Mouse (Mus musculus) limb, embryonic 13.5 days (tissue): Measurements from ENCODE around the gene Sox6. TPM values are rescaled to one million over a fixed set of nuclear protein-coding genes. Genes with fewer than 3 reads are reported as not detected.

Source experiments
- ATAC-seq: fragments of 200-750 bp; cut with Nextera tagmentation; 2 replicates; pipeline ENCODE4 v1.8.0; 2017; ENCODE audit warnings: low read depth, moderate number of reproducible peaks, moderate TSS enrichment; ENCODE audit not compliant: low FRiP score
- H3K27ac ChIP-seq: fragments of 300-500 bp; sonication (generic); 2 replicates; pipeline ENCODE4 v1.5.1; 2015; ENCODE audit warnings: inconsistent platforms, mild to moderate bottlenecking, moderate library complexity
- H3K27me3 ChIP-seq: fragments of 300-500 bp; sonication (generic); 2 replicates; pipeline ENCODE4 v1.6.1; 2015; ENCODE audit warnings: mild to moderate bottlenecking, inconsistent platforms
- H3K36me3 ChIP-seq: fragments of 300-500 bp; sonication (generic); 2 replicates; pipeline ENCODE4 v1.6.1; 2015; ENCODE audit warnings: inconsistent platforms, mild to moderate bottlenecking, moderate library complexity
- H3K4me1 ChIP-seq: fragments of 300-500 bp; sonication (generic); 2 replicates; pipeline ENCODE4 v1.6.1; 2015; ENCODE audit warnings: inconsistent platforms
- H3K4me2 ChIP-seq: fragments of 300-500 bp; sonication (generic); replicated peaks from 2 replicates; pipeline ENCODE4 v1.6.1; 2015; ENCODE audit warnings: inconsistent platforms, mild to moderate bottlenecking, moderate library complexity
- H3K4me3 ChIP-seq: fragments of 300-500 bp; sonication (generic); 2 replicates; pipeline ENCODE4 v1.5.1; 2015; ENCODE audit warnings: moderate library complexity, mild to moderate bottlenecking, inconsistent platforms
- H3K9ac ChIP-seq: fragments of 300-500 bp; sonication (generic); 2 replicates; pipeline ENCODE4 v1.6.1; 2015; ENCODE audit warnings: mild to moderate bottlenecking, inconsistent platforms
- H3K9me3 ChIP-seq: fragments of 300-500 bp; sonication (generic); 2 replicates; pipeline ENCODE4 v1.6.1; 2016; ENCODE audit warnings: inconsistent platforms
- WGBS: fragments of 180-500 bp; shearing (Covaris S2); methylation state at CpG from one replicate; pipeline ENCODE4 v1.1.7; 2015; 5-methylcytosine and 5-hydroxymethylcytosine counted together
- polyA plus RNA-seq: library from polyadenylated mRNA; unstranded; fragments of >200 nt; fragmentation: Nextera tagmentation; extraction: Ambion mirVana; gene quantifications from 2 replicates; pipeline ENCODE4 v1.2.1, GENCODE M21; 2015

Sox6 gene
- polyA plus RNA-seq, 1 experiment from 2014 or later, result 105 TPM

GRCm38 (mm10) chr7:115517701-115518100 is 520.9 kb downstream of the Sox6 start:
- Histone ChIP-seq H3K9ac (no peak overlapping the region), H3K36me3 (no peaks in the 10 kb centered on the region), H3K4me3 (no peak overlapping the region), H3K27ac (no peak overlapping the region), H3K27me3 (peaks cover 40% of the 10 kb centered on the region), H3K4me2 (no peak overlapping the region), H3K4me1 (0 out of 2 replicates have a peak, but pooled peaks cover under 1% of the 10 kb centered on the region), H3K9me3 (no peaks in the 10 kb centered on the region)
- 82% methylated on average over 1 of the region's 1 CpGs for WGBS
- no peak for ATAC-seq

- no peak overlapping the region for H3K27ac ChIP-seq
- peaks cover 57% of the 10 kb centered on the region for H3K27me3 ChIP-seq
- no peak overlapping the region for H3K4me3 ChIP-seq
- no peaks in the 10 kb centered on the region for H3K9me3 ChIP-seq
- peaks cover 6% of the 10 kb centered on the region; the same call in 1 of the 2 replicates for H3K36me3 ChIP-seq
- H3K4me2 ChIP-seq, result no peak overlapping the region
- no peak overlapping the region for H3K9ac ChIP-seq
- no peak for ATAC-seq
- 79% methylated on average over 8 of the region's 8 CpGs for WGBS
- peaks cover 16% of the 10 kb centered on the region for H3K4me1 ChIP-seq
Observed at GRCm38 (mm10) chr7:115513681-115514080, 524.9 kb downstream of the Sox6 start.

DNA sequence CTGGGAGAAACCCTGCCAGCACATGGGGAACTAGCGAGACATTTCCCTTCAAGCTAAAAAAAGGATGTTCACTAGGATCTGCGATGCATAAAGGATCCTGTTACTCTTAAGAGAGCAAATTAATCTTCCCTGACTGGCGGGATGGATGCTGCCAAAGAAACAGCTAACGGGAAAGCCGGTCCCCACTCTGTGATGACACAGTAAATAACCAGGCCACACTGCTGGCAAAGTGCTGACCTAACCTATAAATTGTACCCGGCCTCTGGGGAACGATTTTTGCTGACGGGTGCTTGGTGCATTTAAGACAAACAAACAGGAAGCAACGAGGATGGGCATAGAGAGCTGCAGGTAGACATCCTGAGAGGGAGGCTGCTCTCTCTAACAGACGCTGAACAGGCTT is 526.8 kb downstream of the Sox6 start:
- Histone ChIP-seq H3K36me3 (peaks cover 6% of the 10 kb centered on the region; the same call in 1 of the 2 replicates), H3K27ac (no peak overlapping the region), H3K4me1 (peaks cover 16% of the 10 kb centered on the region), H3K4me2 (no peak overlapping the region), H3K9ac (no peak overlapping the region), H3K4me3 (no peak overlapping the region), H3K9me3 (no peaks in the 10 kb centered on the region), H3K27me3 (peaks cover 61% of the 10 kb centered on the region)
- 24% methylated on average over 10 of the region's 10 CpGs for WGBS
- no peak for ATAC-seq

DNA sequence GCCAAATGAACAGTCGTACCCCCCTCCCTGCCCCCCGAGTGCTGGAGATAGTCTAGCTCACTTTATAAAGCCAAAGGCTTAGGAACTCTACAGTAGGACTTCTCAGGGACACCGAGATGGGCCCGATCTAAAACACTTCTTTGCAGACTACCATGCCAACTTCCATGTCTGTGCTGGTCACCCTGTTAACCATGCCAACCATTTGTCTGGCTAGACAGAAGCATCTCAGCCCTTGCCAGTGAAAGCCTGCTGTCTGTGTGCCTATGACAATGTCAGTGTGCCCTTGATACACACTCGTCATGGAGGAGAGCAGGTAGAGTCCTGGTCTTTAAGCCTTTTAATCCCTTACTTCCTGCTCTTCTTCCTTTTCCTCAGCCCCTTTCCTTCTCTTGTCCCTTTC is 527.5 kb downstream of the Sox6 start:
- no peak for ATAC-seq
- Histone ChIP-seq H3K36me3 (peaks cover 6% of the 10 kb centered on the region; the same call in 1 of the 2 replicates), H3K9me3 (no peaks in the 10 kb centered on the region), H3K4me3 (no peak overlapping the region), H3K4me1 (peaks cover 20% of the 10 kb centered on the region), H3K9ac (no peak overlapping the region), H3K27ac (no peak overlapping the region), H3K4me2 (no peak overlapping the region), H3K27me3 (peaks cover 61% of the 10 kb centered on the region)
- 82% methylated on average over 5 of the region's 5 CpGs for WGBS

DNA sequence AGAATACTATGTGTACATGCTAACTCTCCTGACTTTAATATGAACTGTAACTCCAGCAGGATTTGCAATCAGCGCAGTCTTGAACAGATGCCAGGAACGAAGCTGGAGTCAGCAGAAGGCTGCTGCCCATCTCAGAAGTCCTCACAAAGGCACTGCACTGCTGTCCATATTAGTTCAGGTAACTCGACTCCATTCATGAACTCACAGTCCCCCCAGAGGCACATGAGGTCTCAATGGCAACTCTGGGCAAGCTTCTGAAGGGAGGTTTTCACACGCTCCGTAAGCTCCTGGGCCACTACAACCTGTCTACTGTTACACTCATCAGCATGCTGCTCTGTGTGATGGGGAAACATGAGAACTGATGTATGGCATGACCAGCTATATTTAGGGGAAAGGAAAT is 528.6 kb downstream of the Sox6 start:
- H3K4me2 ChIP-seq, result no peak overlapping the region
- peak; percentile 79 for ATAC-seq
- H3K4me1 ChIP-seq, result peaks cover 21% of the 10 kb centered on the region
- H3K4me3 ChIP-seq, result no peak overlapping the region
- H3K9me3 ChIP-seq, result no peaks in the 10 kb centered on the region
- 38% methylated on average over 5 of the region's 5 CpGs for WGBS
- peaks cover 8% of the 10 kb centered on the region for H3K36me3 ChIP-seq
- no peak overlapping the region for H3K9ac ChIP-seq
- no peak overlapping the region; the same call in 1 of the 2 replicates for H3K27ac ChIP-seq
- H3K27me3 ChIP-seq, result peaks cover 54% of the 10 kb centered on the region

DNA sequence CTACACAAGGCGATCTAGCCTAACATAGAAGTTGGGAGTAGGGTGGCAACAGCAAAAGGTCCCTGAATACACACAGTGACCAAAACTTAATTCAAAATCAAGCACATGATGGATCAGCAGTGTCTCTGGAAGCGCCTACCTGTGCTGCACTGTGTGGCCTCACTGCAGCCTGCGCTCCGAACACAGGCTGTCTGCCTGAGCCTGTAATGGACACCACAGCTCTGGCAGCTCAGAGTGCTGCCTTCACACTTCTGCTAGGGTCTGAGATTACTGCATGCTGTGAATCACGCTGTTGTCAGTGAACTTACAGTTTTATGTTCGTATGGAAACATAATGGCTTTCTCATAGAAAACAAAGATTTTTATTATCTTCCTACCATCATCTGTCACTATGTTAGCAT is 532.2 kb downstream of the Sox6 start:
- H3K9me3 ChIP-seq, result no peaks in the 10 kb centered on the region
- H3K4me2 ChIP-seq, result no peak overlapping the region
- H3K27me3 ChIP-seq, result peaks cover 23% of the 10 kb centered on the region
- peaks cover 13% of the 10 kb centered on the region for H3K36me3 ChIP-seq
- H3K9ac ChIP-seq, result no peak overlapping the region
- H3K4me1 ChIP-seq, result peaks cover 28% of the 10 kb centered on the region
- no peak overlapping the region for H3K27ac ChIP-seq
- ATAC-seq, result no peak
- no peak overlapping the region for H3K4me3 ChIP-seq
- 59% methylated on average over 6 of the region's 6 CpGs for WGBS

DNA sequence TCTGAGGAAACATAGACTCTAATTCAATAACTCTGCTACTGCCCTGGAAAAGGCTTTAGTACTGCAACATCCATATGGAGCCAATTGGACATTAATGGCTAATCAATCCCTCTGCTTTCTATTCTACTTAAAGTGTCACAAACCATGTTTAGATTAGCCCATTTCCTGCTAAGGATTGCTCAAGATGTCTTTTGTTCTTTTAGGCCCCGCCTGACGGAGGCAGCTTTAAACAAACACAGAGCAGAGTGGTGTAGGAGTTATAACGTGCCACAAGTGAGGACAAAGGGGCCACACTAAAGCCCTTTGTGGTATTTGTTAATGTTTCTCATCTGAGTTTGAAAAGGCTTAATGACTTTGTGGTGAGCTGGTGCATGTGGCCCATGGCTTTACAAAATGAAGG is 537.1 kb downstream of the Sox6 start:
- ATAC-seq, result no peak
- Histone ChIP-seq H3K27me3 (no peaks in the 10 kb centered on the region; the same call in 1 of the 2 replicates), H3K9ac (no peak overlapping the region), H3K36me3 (peaks cover 8% of the 10 kb centered on the region; the same call in 1 of the 2 replicates), H3K4me2 (no peak overlapping the region), H3K4me1 (peaks cover 31% of the 10 kb centered on the region), H3K27ac (no peak overlapping the region), H3K4me3 (no peak overlapping the region), H3K9me3 (no peaks in the 10 kb centered on the region)
- 29% methylated on average over 3 of the region's 3 CpGs for WGBS

GRCm38 (mm10) chr7:115500825-115501224 is 537.8 kb downstream of the Sox6 start:
- Histone ChIP-seq H3K4me2 (no peak overlapping the region), H3K4me3 (no peak overlapping the region), H3K9ac (no peak overlapping the region), H3K36me3 (peaks cover 8% of the 10 kb centered on the region; the same call in 1 of the 2 replicates), H3K27ac (no peak overlapping the region), H3K27me3 (no peaks in the 10 kb centered on the region), H3K4me1 (peaks cover 25% of the 10 kb centered on the region), H3K9me3 (no peaks in the 10 kb centered on the region)
- ATAC-seq, result no peak

DNA sequence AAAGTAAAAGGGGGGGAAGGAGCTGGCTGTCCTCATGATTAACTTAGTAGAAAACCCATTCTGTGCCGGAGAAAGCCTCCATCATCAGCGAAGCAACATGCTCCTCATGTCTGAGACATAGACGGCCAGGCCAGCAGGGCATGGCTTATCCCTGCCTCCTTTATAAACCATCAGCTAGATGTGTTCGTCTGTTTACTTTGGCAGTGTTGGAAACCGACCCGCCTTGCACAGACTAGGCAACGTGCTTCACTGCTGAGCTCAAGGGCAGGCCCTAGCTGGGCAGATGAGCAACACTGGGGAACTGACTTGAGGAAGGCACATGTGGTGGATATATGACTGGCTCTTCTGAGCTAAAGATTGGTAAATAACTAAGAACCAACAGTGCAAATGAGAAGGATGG is 538.4 kb downstream of the Sox6 start:
- 53% methylated on average over 7 of the region's 7 CpGs for WGBS
- Histone ChIP-seq H3K27me3 (no peaks in the 10 kb centered on the region), H3K4me1 (peaks cover 30% of the 10 kb centered on the region), H3K27ac (no peak overlapping the region), H3K4me3 (no peak overlapping the region), H3K9ac (no peak overlapping the region), H3K36me3 (peaks cover 7% of the 10 kb centered on the region; the same call in 1 of the 2 replicates), H3K4me2 (no peak overlapping the region), H3K9me3 (no peaks in the 10 kb centered on the region)
- no peak for ATAC-seq

GRCm38 (mm10) chr7:115491721-115492120 is 546.9 kb downstream of the Sox6 start:
- no peak for ATAC-seq
- no peaks in the 10 kb centered on the region for H3K9me3 ChIP-seq
- H3K36me3 ChIP-seq, result no peaks in the 10 kb centered on the region; the same call in 1 of the 2 replicates
- H3K27ac ChIP-seq, result no peak overlapping the region
- no peak overlapping the region for H3K9ac ChIP-seq
- peaks cover 33% of the 10 kb centered on the region for H3K4me1 ChIP-seq
- no peak overlapping the region for H3K4me3 ChIP-seq
- peaks cover 11% of the 10 kb centered on the region; the same call in 1 of the 2 replicates for H3K27me3 ChIP-seq
- WGBS, result 60% methylated on average over 5 of the region's 5 CpGs
- H3K4me2 ChIP-seq, result no peak overlapping the region

GRCm38 (mm10) chr7:115489608-115490007 is 549.0 kb downstream of the Sox6 start:
- no peak for ATAC-seq
- H3K9me3 ChIP-seq, result no peaks in the 10 kb centered on the region
- H3K4me3 ChIP-seq, result no peak overlapping the region
- no peak overlapping the region for H3K9ac ChIP-seq
- H3K27me3 ChIP-seq, result peaks cover 14% of the 10 kb centered on the region; the same call in 1 of the 2 replicates
- H3K4me1 ChIP-seq, result peaks cover 27% of the 10 kb centered on the region
- 66% methylated on average over 10 of the region's 10 CpGs for WGBS
- peak overlapping the region; percentile 29; the same call in 1 of the 2 replicates for H3K27ac ChIP-seq
- peaks cover 13% of the 10 kb centered on the region for H3K36me3 ChIP-seq
- H3K4me2 ChIP-seq, result no peak overlapping the region

DNA sequence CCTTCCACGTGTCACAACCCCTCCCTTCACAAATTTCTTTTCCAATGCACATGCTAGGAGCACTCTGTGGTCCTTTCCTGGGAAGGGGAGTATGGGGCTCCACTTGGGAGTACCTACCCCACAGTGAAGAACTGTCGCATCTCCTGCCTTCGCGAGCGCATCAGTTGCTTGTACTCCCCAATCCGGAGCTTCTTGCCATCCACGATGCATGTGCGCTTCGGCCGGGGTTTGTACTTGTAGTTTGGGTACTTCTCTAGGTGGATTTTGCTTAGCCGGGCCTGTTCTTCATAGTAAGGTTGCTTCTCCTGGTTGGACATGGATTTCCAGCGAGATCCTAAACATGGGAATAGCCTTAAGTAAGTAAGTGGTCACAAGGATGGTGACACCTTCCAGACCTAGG is 552.2 kb downstream of the Sox6 start:
- no peak for ATAC-seq
- 0 out of 2 replicates have a peak, but pooled peaks cover 6% of the 10 kb centered on the region for H3K27me3 ChIP-seq

More for the DNA sequence above, 552.2 kb downstream of the Sox6 start:
- Histone ChIP-seq H3K9me3 (no peaks in the 10 kb centered on the region), H3K36me3 (peaks cover 13% of the 10 kb centered on the region), H3K4me2 (no peak overlapping the region), H3K4me3 (no peak overlapping the region), H3K4me1 (peaks cover 23% of the 10 kb centered on the region), H3K27ac (no peak overlapping the region), H3K9ac (no peak overlapping the region)
- 89% methylated on average over 12 of the region's 12 CpGs for WGBS
